Mouse (Mus musculus) A20 (cell line): ENCODE results near the gene B3gnt2.
A peak's percentile ranks its signal among the peaks of the same experiment; 100 is the strongest.
"Not testable (repeated sequence)": the region's sequence is repeated elsewhere in the genome, so short reads cannot be mapped to it uniquely, and the experiment has no call there.

Experiments
- DNase-seq: peaks from one replicate; pipeline ENCODE4 v3.0.0-alpha.2; 2011; ENCODE audit warnings: low read depth, low spot score

B3gnt2 gene

GRCm38 (mm10) chr11:22777531-22777930, 83.2 kb downstream of the B3gnt2 start:
- peak; percentile 70 for DNase-seq

GRCm38 (mm10) chr11:22774821-22775220, 85.9 kb downstream of the B3gnt2 start:
- no peak for DNase-seq

GRCm38 (mm10) chr11:22766238-22766637, 94.5 kb downstream of the B3gnt2 start:
- no peak for DNase-seq

- DNase-seq, result peak; percentile 27
These were observed 95.3 kb downstream of the B3gnt2 start for GRCm38 (mm10) chr11:22765425-22765824.

GRCm38 (mm10) chr11:22763556-22764295, 97.0 kb downstream of the B3gnt2 start:
- DNase-seq, result no peak

GRCm38 (mm10) chr11:22763055-22763454, 97.7 kb downstream of the B3gnt2 start:
- no peak for DNase-seq

- DNase-seq, result no peak
These were observed 98.4 kb downstream of the B3gnt2 start for GRCm38 (mm10) chr11:22762236-22762927.

GRCm38 (mm10) chr11:22759783-22760182, 101.0 kb downstream of the B3gnt2 start:
- no peak for DNase-seq

- DNase-seq, result no peak
These were observed 104.4 kb downstream of the B3gnt2 start for GRCm38 (mm10) chr11:22756168-22756980.

GRCm38 (mm10) chr11:22755180-22755579, 105.6 kb downstream of the B3gnt2 start:
- no peak for DNase-seq

- no peak for DNase-seq
These were observed 108.2 kb downstream of the B3gnt2 start for GRCm38 (mm10) chr11:22752596-22752995.

GRCm38 (mm10) chr11:22751592-22751991, 109.2 kb downstream of the B3gnt2 start:
- no peak for DNase-seq

- DNase-seq, result no peak
These were observed 113.4 kb downstream of the B3gnt2 start for GRCm38 (mm10) chr11:22747406-22747805.

GRCm38 (mm10) chr11:22745356-22745755, 115.4 kb downstream of the B3gnt2 start:
- no peak for DNase-seq

GRCm38 (mm10) chr11:22743561-22744269, 117.0 kb downstream of the B3gnt2 start:
- no peak for DNase-seq

GRCm38 (mm10) chr11:22741998-22742626, 118.6 kb downstream of the B3gnt2 start:
- no peak for DNase-seq

- no peak for DNase-seq
These were observed 119.3 kb downstream of the B3gnt2 start for GRCm38 (mm10) chr11:22741436-22741835.

GRCm38 (mm10) chr11:22739497-22740288, 121.1 kb downstream of the B3gnt2 start:
- no peak for DNase-seq

GRCm38 (mm10) chr11:22736521-22737225, 124.1 kb downstream of the B3gnt2 start:
- no peak for DNase-seq

GRCm38 (mm10) chr11:22735128-22735527, 125.6 kb downstream of the B3gnt2 start:
- DNase-seq, result not testable (repeated sequence)
